Mouse (Mus musculus) CH12.LX (cell line): Measurements from ENCODE around the gene Tbx15. TPM values are rescaled to one million over a fixed set of nuclear protein-coding genes. Genes with fewer than 3 reads are reported as not detected.

Experiments
- DNase-seq: peaks from one replicate; pipeline ENCODE4 v3.0.0-alpha.2; 2013; ENCODE audit errors: extremely low read depth
- H3K27ac ChIP-seq: 2 replicates; pipeline ENCODE4 v1.5.1; 2012; ENCODE audit warnings: low read depth, mild to moderate bottlenecking, control low read depth, moderate library complexity; ENCODE audit not compliant: insufficient read depth
- H3K27me3 ChIP-seq: replicated peaks from 2 replicates; pipeline ENCODE3; 2012; ENCODE audit warnings: inconsistent platforms
- H3K36me3 ChIP-seq, 2 experiments: replicated peaks in 1 of 2; 2 replicates each; pipeline versions ENCODE3 to v1.6.1; 2012; ENCODE audit warnings: inconsistent platforms in 1 of 2, low read length in 1 of 2, mild to moderate bottlenecking in 1 of 2, mixed read lengths in 1 of 2, moderate library complexity in 1 of 2; ENCODE audit not compliant: control insufficient read depth in 1 of 2, insufficient read depth in 1 of 2
- H3K4me1 ChIP-seq, 2 experiments: 2 replicates each; pipeline ENCODE4 v1.6.1; 2012; ENCODE audit warnings: inconsistent platforms in 1 of 2, moderate library complexity in 1 of 2; ENCODE audit not compliant: insufficient read depth in 2 of 2, control insufficient read depth in 1 of 2
- H3K4me2 ChIP-seq: 2 replicates; pipeline ENCODE4 v1.6.1; 2012; ENCODE audit warnings: low read depth, mild to moderate bottlenecking, control low read depth; ENCODE audit not compliant: poor library complexity, insufficient read depth, severe bottlenecking
- H3K4me3 ChIP-seq, 3 experiments: fragments of 150-350 bp in 1 of 3; sonication (generic) in 1 of 3; replicated peaks in 1 of 3; 2 replicates each; pipeline versions ENCODE3 to v1.5.1; 2011 to 2012; ENCODE audit warnings: low read depth in 2 of 3, low read length in 2 of 3, mild to moderate bottlenecking in 2 of 3, moderate library complexity in 2 of 3, control low read depth in 1 of 3, improper control_type of control experiment in 1 of 3, inconsistent platforms in 1 of 3, mixed read lengths in 1 of 3; ENCODE audit not compliant: poor library complexity in 1 of 3
- H3K79me2 ChIP-seq: replicated peaks from 2 replicates; pipeline ENCODE4 v1.6.1; 2012; ENCODE audit warnings: mild to moderate bottlenecking, moderate library complexity; ENCODE audit not compliant: control insufficient read depth, poor library complexity, insufficient read depth, severe bottlenecking; ENCODE audit errors: extremely low read depth
- H3K9ac ChIP-seq: 2 replicates; pipeline ENCODE4 v1.6.1; 2012; ENCODE audit warnings: low read depth, mild to moderate bottlenecking, control low read depth, moderate library complexity; ENCODE audit not compliant: insufficient read depth
- H3K9me3 ChIP-seq: replicated peaks from 2 replicates; pipeline ENCODE3; 2012; ENCODE audit warnings: low read length, inconsistent platforms, mixed read lengths
- CHD2 ChIP-seq: IDR thresholded peaks from 2 replicates; pipeline ENCODE4 v1.6.1; 2011; ENCODE audit warnings: low read length, improper control_type of control experiment
- CTCF ChIP-seq, 2 experiments: IDR thresholded peaks in 1 of 2; conservative IDR thresholded peaks in 1 of 2; 2 replicates each; pipeline ENCODE4 v1.5.1; 2011 to 2012; ENCODE audit warnings: low read depth in 2 of 2, low read length in 2 of 2, improper control_type of control experiment in 1 of 2, inconsistent platforms in 1 of 2, mild to moderate bottlenecking in 1 of 2, moderate library complexity in 1 of 2
- E2F4 ChIP-seq: IDR thresholded peaks from 2 replicates; pipeline ENCODE4 v1.6.1; 2011; ENCODE audit warnings: low read depth, low read length, improper control_type of control experiment; ENCODE audit not compliant: insufficient replicate concordance
- GABPA ChIP-seq: IDR thresholded peaks from 2 replicates; pipeline ENCODE4 v1.6.1; 2012; ENCODE audit warnings: low read depth, low read length, improper control_type of control experiment, inconsistent platforms; ENCODE audit not compliant: insufficient replicate concordance
- HCFC1 ChIP-seq: IDR thresholded peaks from 2 replicates; pipeline ENCODE4 v1.6.1; 2012; ENCODE audit warnings: low read depth, mild to moderate bottlenecking, inconsistent platforms, low read length, improper control_type of control experiment
- IRF4 ChIP-seq: IDR thresholded peaks from 2 replicates; pipeline ENCODE4 v1.6.1; 2014; ENCODE audit warnings: low read depth, mild to moderate bottlenecking, inconsistent platforms, low read length, improper control_type of control experiment
- MAFK ChIP-seq: IDR thresholded peaks from 2 replicates; pipeline ENCODE4 v1.6.1; 2011; ENCODE audit warnings: low read length, improper control_type of control experiment; ENCODE audit not compliant: insufficient replicate concordance
- MAX ChIP-seq: IDR thresholded peaks from 2 replicates; pipeline ENCODE4 v1.6.1; 2011; ENCODE audit warnings: low read length, improper control_type of control experiment
- MAZ ChIP-seq: IDR thresholded peaks from 2 replicates; pipeline ENCODE4 v1.6.1; 2012; ENCODE audit warnings: low read depth, mild to moderate bottlenecking, inconsistent platforms, low read length, improper control_type of control experiment, moderate library complexity
- MEF2A ChIP-seq: IDR thresholded peaks from 2 replicates; pipeline ENCODE4 v1.6.1; 2014; ENCODE audit warnings: low read depth, mild to moderate bottlenecking, inconsistent platforms, low read length, improper control_type of control experiment, borderline replicate concordance
- MXI1 ChIP-seq: IDR thresholded peaks from 2 replicates; pipeline ENCODE4 v1.6.1; 2011; ENCODE audit warnings: mild to moderate bottlenecking, low read depth, low read length, improper control_type of control experiment
- MYC ChIP-seq: IDR thresholded peaks from 2 replicates; pipeline ENCODE4 v1.6.1; 2011; ENCODE audit warnings: low read depth, mild to moderate bottlenecking, improper control_type of control experiment, low read length
- NELFE ChIP-seq: IDR thresholded peaks from 2 replicates; pipeline ENCODE4 v1.6.1; 2011; ENCODE audit warnings: low read depth, low read length, improper control_type of control experiment
- NRF1 ChIP-seq: IDR thresholded peaks from 2 replicates; pipeline ENCODE4 v1.6.1; 2014; ENCODE audit warnings: low read depth, mild to moderate bottlenecking, inconsistent platforms, low read length, improper control_type of control experiment, moderate library complexity
- POLR2AphosphoS2 ChIP-seq: IDR thresholded peaks from 2 replicates; pipeline ENCODE4 v1.6.1; 2011; ENCODE audit warnings: low read depth, low read length, improper control_type of control experiment
- RAD21 ChIP-seq: IDR thresholded peaks from 2 replicates; pipeline ENCODE4 v1.6.1; 2011; ENCODE audit warnings: low read depth, mild to moderate bottlenecking, low read length, improper control_type of control experiment, moderate library complexity
- RCOR1 ChIP-seq: conservative IDR thresholded peaks from 2 replicates; pipeline ENCODE4 v1.6.1; 2012; ENCODE audit warnings: low read depth, mild to moderate bottlenecking, inconsistent platforms, low read length, improper control_type of control experiment
- TCF12 ChIP-seq: IDR thresholded peaks from 2 replicates; pipeline ENCODE4 v1.6.1; 2014; ENCODE audit warnings: low read depth, mild to moderate bottlenecking, inconsistent platforms, low read length, improper control_type of control experiment
- USF1 ChIP-seq: IDR thresholded peaks from 2 replicates; pipeline ENCODE4 v1.6.1; 2014; ENCODE audit warnings: low read depth, mild to moderate bottlenecking, inconsistent platforms, low read length, improper control_type of control experiment
- USF2 ChIP-seq: conservative IDR thresholded peaks from 2 replicates; pipeline ENCODE4 v1.6.1; 2011; ENCODE audit warnings: low read depth, low read length, improper control_type of control experiment
- ZKSCAN1 ChIP-seq: IDR thresholded peaks from 2 replicates; pipeline ENCODE4 v1.6.1; 2012; ENCODE audit warnings: low read depth, inconsistent platforms, low read length, improper control_type of control experiment, borderline replicate concordance
- ZMIZ1 ChIP-seq: IDR thresholded peaks from 2 replicates; pipeline ENCODE4 v1.6.1; 2012; ENCODE audit warnings: low read depth, mild to moderate bottlenecking, inconsistent platforms, low read length, improper control_type of control experiment
- ZNF384 ChIP-seq: IDR thresholded peaks from 2 replicates; pipeline ENCODE4 v1.6.1; 2012; ENCODE audit warnings: low read depth, low read length, improper control_type of control experiment, inconsistent platforms
- dilution Hi-C: fragments of 300-500 bp; cut with MboI; formaldehyde crosslinking; loops from 2 replicates; pipeline ENCODE4 v1.14.3; 2020; ENCODE audit warnings: low sequenced_read_pairs; ENCODE audit not compliant: extremely low pct_unique_long_range_greater_than_20kb, extremely low pct_ligation_motif_present
- in situ Hi-C: fragments of 300-500 bp; cut with MboI; formaldehyde crosslinking; loops from 3 replicates; pipeline ENCODE4 v1.14.3; 2019; ENCODE audit warnings: low sequenced_read_pairs, low pct_ligation_motif_present, low pct_unique_long_range_greater_than_20kb, mixed read lengths
- polyA plus RNA-seq: library from polyadenylated mRNA; unstranded; fragments of >175 nt; gene quantifications from 2 replicates; pipeline ENCODE4 v1.2.1, GENCODE M21; 2012; ENCODE audit warnings: low read depth; ENCODE audit not compliant: insufficient read length
- total RNA-seq, 2 experiments: library from RNA; depleted of rRNA; stranded (reverse); fragments of 300-350 nt in 1 of 2; fragments of >200 nt in 1 of 2; gene quantifications; 2 replicates each; pipeline ENCODE4 v1.2.3; 2012 to 2014

The Tbx15 gene
- total and polyA plus RNA-seq, 3 experiments, result 1.4 to 2.1 (median 1.8) TPM

DNA sequence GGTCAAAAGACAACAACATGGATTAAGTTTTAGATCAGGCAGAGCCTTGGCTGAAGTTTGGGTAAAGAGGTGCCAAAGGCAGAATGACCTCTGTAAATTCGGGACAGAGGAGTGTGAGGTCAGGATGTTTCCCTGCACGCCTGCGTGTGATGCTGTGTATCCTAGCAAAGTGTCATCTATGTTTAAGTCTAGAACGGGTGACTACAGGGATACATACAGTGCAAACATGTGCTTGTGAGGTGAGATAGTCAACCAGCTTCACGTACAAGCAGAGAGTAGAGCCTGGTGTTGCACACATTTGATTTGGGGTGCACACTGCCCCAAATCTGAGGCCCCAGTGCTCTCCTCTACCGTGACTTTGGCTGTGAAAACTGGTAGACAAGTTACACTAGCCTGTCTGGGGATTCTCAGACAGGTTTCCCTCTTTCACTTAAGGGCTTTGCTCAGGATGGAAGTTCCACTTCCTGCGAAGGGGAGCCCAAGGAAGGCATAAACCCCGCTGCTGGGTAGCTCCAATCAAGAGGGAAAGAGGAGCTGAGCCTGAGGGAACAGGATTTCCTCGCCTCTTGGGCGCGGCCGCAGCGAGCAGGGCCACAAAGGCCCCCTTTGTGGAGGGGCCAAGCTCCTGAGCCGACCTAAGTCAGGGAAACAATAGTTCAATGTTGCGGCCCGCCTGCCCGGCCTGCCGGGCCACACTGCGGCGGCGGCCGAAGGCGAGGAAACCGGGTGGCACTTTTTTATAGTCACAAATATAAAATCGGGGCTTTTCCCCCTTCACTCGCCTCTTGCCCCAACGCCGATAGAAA, 8.0 kb downstream of the Tbx15 start:
- no peak overlapping the region for H3K9ac ChIP-seq
- no peak for DNase-seq
- dilution Hi-C loops, result no loop called here
- no peak overlapping the region for H3K4me3 ChIP-seq
- no peak for TF ChIP-seq USF1
- no peak for TF ChIP-seq MAX
- H3K27ac ChIP-seq, result no peak overlapping the region
- peaks cover 0 to 12% of the 10 kb centered on the region in 2 experiments; a peak in 1 of 4 replicates for H3K4me1 ChIP-seq
- no peaks in the 10 kb centered on the region for H3K36me3 ChIP-seq
- no peak overlapping the region for H3K4me2 ChIP-seq
- H3K9me3 ChIP-seq, result no peaks in the 10 kb centered on the region
- H3K79me2 ChIP-seq, result no peaks in the 10 kb centered on the region
- H3K27me3 ChIP-seq, result no peaks in the 10 kb centered on the region
- in situ Hi-C loops, result loop anchor here (25.0 kb wide), 1 partner anchor 689 kb away; no protein-coding TSS in a partner anchor

DNA sequence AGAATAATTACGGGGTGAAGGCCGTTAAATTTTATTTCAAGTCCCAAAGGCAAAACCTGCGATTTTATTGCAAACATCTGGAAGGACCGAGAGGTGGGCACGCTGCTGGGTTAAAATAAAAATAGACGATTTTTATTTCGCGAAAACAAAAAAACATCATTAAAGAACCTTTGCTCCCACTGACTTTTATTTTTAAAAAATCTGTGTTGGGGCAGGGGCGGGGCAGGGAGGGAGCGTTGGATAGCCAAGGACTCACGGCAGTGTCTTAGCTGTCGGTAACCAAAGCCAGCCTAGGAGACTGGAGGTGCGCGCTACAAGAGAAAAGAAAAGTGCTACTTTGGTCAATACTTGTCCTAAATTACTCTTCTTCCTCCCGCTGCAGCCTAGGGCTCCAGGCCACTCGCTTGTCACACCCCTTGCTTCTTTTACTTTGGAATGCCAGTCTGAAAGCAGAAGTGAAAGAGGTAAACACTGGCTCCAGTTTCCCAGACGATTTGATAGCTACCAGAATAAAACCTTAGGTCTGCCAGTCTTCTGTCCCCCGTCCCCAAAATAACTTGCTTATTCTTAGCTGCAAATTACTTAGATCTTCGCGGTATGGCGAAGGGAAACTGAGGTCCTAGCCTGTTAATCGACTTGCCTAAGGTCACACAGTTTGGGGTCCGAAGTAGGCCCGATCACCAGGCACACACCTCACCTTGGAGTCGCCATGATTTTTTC, 8.8 kb downstream of the Tbx15 start:
- TF ChIP-seq MYC, result no peak
- TF ChIP-seq ZKSCAN1, result no peak
- TF ChIP-seq GABPA, result no peak
- no peak for TF ChIP-seq POLR2AphosphoS2
- TF ChIP-seq HCFC1, result no peak
- TF ChIP-seq MEF2A, result no peak
- TF ChIP-seq MAX, result no peak
- TF ChIP-seq RCOR1, result no peak
- dilution Hi-C loops (no loop called here), in situ Hi-C loops (loop anchor here (25.0 kb wide), 1 partner anchor 688 kb away; no protein-coding TSS in a partner anchor)
- Histone ChIP-seq H3K4me3 (no peak overlapping the region), H3K36me3 (no peaks in the 10 kb centered on the region), H3K27ac (no peak overlapping the region), H3K4me1 (peaks cover 0 to 12% of the 10 kb centered on the region in 2 experiments; a peak in 1 of 4 replicates), H3K79me2 (no peaks in the 10 kb centered on the region), H3K9ac (no peak overlapping the region), H3K4me2 (no peak overlapping the region), H3K27me3 (no peaks in the 10 kb centered on the region), H3K9me3 (no peaks in the 10 kb centered on the region)
- no peak for DNase-seq

DNA sequence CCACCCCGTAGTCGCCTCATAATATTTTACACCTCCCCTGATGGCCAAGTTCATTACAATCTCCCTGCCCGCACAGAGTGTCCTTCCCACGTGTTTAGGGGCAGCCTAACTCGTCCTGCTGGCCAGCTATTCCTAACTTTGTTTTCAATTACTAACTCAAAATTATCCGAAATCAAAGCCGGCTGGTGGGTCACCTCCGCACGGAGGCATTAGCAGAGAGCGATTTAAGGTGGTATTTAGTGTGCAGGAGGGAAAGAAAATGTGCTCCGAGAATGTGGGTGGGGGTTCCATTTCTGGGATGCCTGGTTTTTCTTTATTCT, 9.3 kb downstream of the Tbx15 start:
- no peak overlapping the region for H3K4me2 ChIP-seq
- H3K27ac ChIP-seq, result no peak overlapping the region
- no peak overlapping the region for H3K4me3 ChIP-seq
- no peaks in the 10 kb centered on the region for H3K36me3 ChIP-seq
- no peaks in the 10 kb centered on the region for H3K79me2 ChIP-seq
- H3K9ac ChIP-seq, result no peak overlapping the region
- H3K27me3 ChIP-seq, result no peaks in the 10 kb centered on the region
- dilution Hi-C loops, result no loop called here
- no peaks in the 10 kb centered on the region for H3K9me3 ChIP-seq
- TF ChIP-seq NRF1 (no peak), ZKSCAN1 (no peak), NELFE (no peak), E2F4 (no peak), MXI1 (no peak), MAFK (no peak), MAZ (no peak), HCFC1 (no peak), RAD21 (no peak), MYC (no peak), IRF4 (no peak), TCF12 (no peak), GABPA (no peak), RCOR1 (no peak), USF2 (no peak), CTCF (conservative IDR thresholded peaks at IDR 0.05 in 1 of 2, IDR thresholded peaks at IDR 0.05 in 1 of 2; ENCODE audit: low read depth in 2 of 2, low read length in 2 of 2) (no peak), ZNF384 (no peak), ZMIZ1 (no peak), CHD2 (no peak)
- TF ChIP-seq, all 38 proteins: peak for 0
- in situ Hi-C loops, result loop anchor here (25.0 kb wide), 1 partner anchor 688 kb away; no protein-coding TSS in a partner anchor
- peaks cover 0 to 12% of the 10 kb centered on the region in 2 experiments; a peak in 1 of 4 replicates for H3K4me1 ChIP-seq
- DNase-seq, result no peak
